Mouse (Mus musculus) lung, postnatal 25 days (tissue): ENCODE measurements at regions not wholly inside any gene's neighbourhood (a gene's known extent, or its start where the extent isn't known, plus 50 kb on each side); places are given as distances from the start of the nearest gene placed in this dataset.

Source experiments
- DNase-seq: peaks from one replicate; pipeline ENCODE4 v3.0.0; 2022; ENCODE audit warnings: low spot score

DNA sequence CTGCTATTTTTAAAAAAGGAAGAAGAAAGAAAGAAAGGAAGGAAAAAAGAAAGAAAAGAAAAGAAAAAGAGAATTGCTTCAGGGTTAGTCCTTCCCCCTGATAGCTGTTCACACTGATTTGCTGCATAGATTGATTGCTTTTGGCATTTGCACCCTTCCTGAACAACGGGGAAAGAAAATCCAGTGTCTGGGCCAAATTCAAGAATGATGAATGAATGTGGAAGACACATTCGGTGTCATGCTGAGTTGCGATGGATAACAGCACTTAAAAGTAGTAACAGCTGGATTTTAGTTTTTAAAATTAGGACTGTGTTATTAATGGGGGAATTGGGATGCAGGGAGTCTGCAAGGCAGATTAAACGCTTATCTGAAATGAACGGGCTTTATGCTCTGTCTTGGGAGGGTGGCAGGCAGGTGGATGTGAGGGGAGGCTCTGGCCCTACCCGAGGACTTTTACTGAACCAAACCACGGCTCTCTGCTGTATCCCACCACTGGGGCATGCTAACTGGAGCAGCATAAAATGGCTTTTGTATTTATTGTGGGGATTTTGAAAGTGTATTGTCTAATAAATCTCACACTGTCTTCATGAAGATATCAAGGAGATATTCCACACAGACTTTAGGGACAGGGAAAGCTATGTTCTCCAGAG is 114.4 kb downstream of the Lca5 start:
- no peak for DNase-seq

DNA sequence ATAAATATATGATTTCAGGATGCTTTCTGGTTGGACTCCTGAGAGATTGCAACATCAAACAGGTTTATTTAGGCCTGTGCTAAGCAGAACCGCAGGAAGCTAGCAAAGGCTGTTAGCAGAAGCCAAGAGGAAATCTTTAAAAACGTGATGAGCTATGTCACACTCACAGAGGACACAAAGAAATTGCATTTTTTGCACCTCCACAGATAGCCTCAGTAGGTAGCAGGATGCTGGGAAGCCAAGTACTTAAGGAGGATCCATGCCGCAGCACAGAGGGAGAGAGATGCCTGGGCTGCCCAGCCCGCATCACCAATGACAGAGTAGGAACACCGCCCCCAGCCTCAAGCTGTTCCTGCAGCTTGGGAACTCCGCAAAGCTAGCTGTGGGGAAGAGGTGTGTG is 115.0 kb downstream of the Lca5 start:
- DNase-seq = no peak

DNA sequence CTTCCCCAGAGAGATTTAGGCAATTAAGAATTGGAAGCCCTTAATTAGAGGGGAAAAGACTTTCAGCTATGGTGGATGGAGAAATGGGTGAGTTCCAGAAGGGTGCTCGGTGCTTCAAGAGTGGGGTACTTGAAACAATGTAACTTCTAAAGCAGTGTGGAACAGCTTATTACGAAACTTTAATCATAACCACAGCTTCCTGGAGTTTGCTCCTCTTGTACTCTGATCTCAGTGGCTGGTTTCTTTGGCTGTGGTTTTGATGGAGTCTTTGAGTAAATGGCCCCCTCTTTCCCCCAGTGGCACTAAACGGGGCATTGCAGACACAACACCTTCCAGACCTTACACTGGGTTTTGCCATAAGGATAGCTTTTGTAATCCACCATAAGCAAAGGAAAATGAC is 116.6 kb downstream of the Lca5 start:
- peak; percentile 3 for DNase-seq

DNA sequence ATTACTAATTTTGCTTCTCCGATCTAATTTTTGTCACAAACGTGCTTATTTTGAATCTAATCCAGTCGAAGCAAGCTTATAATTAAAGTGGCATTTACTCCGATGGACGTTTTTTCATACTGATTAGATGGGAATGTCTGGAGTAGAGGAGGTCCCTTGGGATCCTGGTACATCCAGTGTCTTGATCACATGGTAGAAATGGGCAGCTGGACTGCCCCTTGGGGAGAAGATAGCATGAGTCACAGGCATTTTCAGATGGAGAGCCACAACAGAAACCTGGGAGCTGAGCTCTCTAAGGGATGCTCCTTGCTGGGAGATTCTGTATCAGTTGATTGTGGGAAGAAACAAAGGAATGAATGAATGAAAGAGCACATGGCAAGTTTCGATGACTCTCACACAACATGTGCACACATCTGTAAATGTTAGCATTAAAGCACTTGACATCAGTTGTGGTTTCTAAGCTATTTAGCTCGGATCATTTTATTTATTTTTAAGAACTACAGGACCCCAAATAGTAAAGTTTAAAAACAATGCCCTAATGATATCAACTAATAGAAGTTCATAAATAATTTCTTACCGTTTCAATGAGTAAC is 117.8 kb downstream of the Lca5 start:
- DNase-seq = no peak

DNA sequence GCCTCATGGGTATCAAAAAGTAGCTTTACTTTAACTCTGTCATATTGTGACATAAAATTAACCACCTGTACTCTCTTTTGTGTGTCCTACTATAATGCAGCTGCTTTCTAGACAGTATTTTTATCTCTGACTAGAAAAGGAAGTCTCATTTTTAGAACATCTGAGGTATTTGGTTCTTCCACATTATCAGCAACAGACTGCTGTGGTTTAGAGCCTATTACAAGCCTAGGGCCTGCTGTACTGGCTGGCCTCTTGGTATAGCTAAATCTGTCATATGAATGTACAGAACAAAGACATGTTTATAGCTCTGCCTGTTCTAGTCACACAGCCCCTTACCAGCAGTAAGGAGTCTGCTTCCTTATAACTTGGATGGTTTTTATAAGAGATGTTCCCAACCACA is 119.1 kb downstream of the Lca5 start:
- DNase-seq = no peak

DNA sequence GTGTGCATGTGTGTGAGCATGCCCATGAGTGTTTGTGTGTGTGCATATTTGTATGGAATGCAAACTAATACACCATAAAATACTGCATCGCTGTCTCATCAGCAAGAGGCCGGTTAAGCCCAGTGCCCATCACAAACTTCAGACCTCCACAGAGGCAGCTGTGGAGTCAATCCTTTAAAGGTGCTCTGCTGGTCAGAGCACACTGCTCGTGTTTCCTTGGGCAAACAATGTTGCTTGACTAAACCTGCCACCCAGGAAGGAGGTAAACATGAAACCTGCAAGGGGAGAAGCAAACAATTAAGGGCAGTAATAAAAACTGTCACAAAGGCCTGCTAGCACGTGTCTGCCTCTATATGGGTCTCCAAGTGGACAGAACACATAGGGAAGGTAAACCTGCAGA is 120.1 kb downstream of the Lca5 start:
- DNase-seq = no peak

DNA sequence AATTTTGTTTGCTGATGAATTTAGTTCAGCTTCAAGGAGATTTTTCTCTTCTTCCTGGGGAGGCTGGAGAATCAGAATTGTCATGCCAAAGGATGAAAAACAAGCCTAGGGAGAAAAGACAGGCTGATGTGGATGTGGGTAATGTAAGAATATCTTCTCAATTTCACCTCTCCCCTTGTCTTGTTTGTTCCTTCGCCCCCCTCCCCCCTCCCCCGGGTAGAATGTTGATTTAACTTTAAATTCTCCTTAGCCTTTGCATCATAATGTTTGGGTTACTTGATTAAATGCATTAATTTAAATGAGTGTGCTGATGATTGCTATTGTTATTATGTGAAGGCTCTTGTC is 124.1 kb downstream of the Lca5 start:
- no peak for DNase-seq

DNA sequence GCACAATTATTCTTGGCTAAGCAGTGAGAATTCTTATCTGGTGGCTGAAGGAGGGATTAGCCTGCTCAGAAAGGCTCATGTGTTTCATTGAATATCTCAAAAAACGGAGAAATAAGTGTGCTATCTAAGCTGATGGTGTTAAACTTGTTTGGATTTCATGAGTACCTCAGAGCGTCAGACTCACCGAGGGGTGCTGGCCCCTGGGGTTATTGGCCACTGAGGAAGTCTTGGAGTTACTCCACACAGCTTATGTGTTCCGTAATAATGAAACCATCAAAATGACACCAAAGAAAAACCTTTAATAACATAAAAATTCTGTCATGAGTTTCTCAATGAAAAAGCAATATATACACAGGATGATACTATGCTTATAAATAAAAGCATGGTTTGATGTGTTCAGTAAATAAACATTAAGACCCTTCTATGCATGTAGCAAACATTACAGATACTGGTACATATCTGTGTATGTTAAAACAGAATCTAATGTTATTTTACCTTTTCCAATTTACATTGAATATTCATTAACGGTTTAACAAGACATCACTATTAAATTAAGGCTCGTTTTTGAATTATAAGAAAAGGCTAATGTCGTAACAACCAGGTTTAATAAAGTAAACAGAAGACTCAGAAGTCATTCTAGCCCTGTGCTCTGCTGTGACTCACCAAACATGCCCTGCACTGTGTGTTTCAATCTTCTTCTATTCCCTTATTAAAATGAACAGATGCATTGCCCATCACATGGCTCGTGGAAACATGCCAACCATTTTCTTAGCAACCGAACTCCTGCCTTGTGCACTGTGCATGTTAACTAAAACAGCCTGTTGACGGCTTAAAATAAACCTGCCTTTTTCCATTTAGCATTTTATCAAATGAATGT is 124.7 kb downstream of the Lca5 start:
- no peak for DNase-seq

DNA sequence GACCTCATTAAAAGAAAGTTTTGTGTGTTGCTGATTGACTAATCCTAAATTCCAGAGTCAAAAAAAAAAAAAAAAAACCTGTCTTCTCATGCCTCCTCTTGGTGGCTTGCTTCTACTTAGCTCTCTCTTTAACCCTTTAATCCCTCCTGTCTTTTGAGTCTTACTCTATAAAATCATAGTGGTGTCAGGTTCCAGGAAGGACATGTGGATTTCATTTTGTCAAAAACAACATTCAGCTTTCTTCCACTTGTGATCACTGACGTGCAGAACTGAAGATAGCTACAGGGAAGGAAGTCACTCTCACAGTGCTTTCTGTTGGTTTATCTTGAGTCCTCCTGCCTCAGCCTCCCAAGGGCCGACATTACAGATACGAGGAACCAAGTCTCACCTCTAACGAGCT is 132.2 kb downstream of the Lca5 start:
- DNase-seq = no peak

DNA sequence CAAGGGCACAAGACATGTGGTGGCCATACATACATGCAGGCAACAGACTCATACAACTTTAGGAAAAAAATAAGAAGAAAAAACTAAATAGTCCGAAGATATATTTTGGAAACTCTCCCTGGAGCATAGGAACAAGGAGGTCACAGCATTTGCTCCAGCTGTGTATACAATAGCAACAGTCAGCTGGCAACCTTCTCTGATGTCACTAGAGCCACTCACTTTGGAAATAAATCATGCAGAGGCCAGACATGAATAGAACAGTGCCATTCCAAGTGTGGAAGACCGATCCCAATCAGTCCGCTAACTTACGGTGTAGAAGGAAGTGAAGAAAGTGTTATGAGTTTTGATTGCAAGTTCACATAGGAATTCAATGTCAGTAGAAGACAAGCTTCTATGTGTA is 132.8 kb downstream of the Lca5 start:
- DNase-seq = no peak

DNA sequence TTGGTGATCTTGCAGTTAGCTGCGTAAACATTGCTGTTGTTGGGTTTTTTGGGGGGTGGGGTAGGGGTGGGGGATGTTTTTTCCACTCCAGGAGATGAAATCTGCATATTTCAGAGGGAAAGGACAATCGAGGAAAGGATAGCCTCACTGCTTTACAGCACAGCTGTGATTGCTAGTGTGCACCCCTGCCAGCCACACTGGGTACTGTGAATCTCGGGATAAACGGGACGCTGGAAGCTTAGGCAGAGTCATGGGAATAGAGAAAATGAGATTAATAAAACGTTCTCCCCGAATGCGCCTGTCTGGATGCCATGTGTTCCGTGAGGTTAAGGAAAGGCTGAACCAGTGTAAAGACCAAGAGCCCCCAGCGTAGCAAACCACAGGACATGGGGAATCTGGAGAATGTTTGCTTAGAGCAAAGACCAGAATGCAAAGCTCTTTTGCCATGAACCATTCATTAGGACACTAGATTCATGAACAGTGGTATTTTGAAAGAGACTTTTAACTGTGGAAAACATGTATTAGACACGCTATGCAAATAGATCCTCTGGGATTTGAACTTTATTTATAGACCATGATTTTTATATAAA is 133.5 kb downstream of the Lca5 start:
- no peak for DNase-seq

DNA sequence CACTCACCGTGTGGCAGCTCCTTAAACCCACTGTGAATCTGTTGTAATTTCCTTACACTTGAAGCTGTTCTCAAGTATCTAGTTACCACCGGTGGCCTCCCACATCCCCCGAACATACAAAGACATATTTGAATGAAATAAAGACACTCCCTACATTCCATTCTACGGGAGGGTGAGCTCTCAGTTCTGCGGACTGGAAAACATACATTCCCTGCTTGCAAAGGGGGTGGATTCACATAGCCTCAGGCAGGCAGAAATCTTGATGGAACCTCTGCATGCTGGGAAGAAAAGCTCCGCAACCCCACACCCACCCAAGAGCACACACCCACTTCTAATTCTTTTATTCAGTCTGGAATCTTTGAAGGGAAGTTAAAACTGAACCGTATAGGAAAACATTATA is 136.0 kb downstream of the Lca5 start:
- DNase-seq = no peak

DNA sequence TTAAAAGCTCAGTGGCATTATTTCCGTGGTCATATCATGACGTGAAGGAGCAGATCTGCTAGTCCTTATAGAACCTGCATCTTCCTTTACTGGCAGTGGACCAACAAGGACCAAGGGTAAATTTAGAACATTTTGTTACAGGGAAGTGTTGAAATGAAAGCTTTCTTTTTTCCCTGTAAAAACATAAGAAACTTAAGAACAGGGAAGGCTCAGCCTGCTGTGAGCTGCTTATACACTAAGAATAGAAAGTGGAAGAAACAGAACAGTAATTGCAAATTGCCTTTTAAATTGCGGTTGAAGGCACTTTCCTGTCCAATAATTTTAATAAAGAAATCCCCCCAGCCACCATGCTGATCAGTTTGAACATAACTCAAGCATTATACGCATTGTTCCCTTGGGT is 140.4 kb downstream of the Lca5 start:
- no peak for DNase-seq

DNA sequence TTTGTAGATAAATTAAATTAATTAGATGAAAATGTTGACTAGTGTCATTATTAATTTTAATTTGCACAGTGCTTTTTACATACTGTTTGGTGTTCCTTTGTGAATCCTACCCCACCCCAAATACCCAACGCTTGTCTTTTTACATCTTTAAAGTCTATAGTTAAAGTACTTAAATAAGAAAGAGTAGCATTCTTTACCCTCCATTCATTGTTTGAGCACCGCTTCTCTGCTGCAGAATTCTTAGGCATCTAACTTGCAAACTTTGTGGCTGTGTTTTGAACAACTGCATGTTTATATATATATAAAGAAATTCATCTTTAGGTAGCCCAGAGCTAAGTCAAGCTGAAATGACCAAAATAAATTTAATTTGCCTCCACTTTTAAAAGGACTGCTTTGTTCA is 140.9 kb downstream of the Lca5 start:
- DNase-seq = no peak

DNA sequence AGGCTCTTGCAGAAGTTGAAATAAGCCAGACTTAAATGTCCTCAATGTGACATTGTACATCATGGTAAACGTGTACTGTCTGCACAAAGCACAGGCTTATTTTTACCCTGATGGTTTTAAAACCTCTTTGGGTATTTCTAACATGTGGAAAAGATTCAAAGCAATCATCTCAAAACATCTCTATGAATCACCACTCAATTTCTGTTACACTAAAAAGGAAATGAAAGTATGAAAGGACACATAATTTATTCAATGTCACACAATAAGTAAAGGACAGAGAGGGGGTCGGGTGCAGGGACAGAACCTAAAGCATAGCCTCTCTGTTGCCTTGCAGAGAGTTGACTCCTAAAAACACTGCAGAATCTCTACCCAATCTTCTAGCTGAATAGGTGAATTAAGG is 141.3 kb downstream of the Lca5 start:
- no peak for DNase-seq

DNA sequence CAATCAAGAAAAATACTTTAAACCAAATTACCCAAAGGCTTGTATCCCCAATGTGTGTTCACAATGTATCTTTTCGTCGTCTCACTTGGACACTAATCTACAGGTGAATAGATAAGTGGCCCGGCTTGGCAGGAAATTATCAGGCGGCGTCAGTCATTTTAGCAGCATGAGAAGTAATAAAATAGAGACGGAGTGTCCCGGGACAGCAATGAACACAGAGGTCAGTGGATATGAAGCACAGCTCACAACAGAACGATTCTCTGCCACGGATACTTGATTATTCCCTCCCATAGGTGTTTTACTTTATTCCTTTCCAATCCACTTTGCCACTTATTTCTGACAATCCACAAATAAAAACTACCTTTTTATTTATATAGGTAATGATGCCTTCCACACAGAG is 145.5 kb downstream of the Lca5 start:
- no peak for DNase-seq

DNA sequence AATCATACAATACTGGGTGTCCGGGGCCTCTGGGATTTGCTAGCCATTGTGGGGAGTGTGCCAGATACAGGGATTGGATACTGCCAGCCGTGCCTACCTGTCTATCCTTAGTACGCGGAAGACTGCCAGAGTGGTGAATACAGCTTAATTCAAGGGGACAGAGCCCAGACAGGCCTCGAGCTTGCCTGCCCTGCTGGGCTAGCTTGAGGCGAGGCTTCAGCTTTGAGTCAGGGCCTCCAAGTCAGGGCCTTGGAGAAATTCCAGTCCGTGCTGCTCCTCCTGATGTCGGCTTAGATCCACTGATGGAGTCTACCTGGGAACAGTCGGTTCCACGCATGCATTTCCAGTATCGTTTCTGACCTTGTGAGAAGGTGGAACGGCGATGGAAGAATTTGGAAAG is 146.5 kb downstream of the Lca5 start:
- DNase-seq = no peak

DNA sequence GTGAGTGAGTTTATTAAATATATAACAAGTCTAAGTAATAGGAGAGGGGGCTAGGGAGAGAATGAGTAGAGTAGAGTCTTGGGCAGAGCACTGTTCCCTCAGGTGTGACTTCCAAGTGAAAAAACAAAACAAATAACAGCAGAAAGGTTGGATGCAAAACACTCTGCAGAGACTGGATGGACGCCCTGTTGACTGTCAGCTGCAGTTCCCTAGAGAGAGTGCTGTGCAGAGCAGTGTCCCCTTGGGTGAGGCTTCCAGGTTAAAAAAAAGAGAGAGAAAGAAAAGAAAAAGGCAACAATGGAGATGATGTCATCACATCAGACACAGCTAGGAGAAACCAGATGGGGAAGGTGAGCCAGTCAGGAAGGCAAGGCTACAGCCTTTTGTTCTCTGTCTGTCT is 137.6 kb upstream of the Hmgn3 start:
- no peak for DNase-seq

DNA sequence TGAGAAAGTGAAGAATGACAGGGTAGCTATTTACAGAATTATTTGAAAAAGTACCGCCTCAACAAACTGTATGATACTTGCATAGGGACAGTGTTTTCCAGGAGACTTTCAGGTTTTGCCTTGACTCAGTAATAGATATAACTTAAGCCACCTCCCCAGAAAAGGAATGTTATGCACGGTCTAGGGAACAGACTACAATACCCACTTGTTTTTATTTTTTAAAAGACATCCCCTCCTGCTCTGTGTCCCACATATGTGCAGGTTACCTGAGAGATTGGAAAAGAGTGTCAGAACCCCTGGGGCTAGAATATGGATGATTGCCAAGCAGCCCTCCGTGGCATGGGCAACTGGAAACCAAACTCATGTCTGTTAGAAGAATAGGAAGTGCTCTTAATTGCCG is 137.2 kb upstream of the Hmgn3 start:
- DNase-seq = no peak

DNA sequence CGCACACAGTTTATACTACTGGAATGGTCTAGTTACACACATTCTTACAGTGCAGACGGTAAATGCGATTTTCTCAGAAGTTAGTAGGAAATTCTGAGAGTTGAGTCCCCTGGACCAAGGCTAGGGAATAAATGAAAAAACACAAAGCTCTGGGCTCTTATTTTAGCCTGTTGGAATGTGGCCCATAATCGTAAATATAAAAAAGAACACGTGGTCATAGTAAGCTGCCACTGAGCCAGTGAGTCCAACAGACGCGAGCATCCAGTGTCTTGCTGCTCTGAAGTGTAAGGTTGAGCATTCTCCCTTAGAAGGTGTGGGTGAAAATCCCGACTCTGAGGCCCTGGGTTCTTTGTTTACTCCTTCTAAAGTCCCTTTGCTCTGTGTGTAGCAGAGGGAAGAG is 136.8 kb upstream of the Hmgn3 start:
- no peak for DNase-seq

DNA sequence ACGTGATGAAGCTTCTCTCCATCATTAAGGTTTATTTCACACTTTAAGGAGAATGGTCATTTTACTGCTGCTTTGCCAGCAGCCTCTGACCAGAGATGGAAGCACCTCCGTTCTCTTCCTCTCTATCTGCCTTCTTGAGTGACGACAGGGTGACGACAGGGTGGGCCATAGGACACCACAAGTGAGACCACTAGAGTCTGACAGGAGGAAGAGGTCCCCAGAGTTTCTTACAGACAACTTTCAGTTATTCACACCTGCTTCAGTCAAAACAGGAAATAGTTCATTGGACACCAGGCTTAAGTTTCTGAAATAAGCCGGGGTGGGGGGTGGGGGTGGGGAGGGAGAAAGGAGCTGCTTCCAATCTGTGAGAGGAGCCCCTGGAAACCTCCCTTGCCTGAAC is 131.3 kb upstream of the Hmgn3 start:
- no peak for DNase-seq

DNA sequence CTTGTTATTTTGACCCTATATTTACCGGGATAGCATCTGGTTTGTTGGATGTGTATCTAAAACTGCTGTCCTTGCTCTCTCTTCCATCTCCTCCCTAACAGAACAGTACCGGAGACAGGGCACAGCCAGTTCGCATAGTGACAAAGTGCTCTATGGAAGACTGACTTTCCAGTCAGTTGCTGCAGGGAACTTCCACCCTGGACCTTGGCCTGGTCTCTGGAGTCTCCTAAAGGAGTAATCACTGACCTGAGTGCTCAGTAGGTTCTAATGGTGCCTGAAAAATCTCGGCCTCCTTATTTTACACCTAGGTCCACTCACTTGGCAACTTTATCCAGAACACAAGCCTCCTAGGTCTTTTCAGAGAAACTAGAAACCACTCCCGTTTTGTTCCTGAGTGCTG is 130.9 kb upstream of the Hmgn3 start:
- DNase-seq = no peak

DNA sequence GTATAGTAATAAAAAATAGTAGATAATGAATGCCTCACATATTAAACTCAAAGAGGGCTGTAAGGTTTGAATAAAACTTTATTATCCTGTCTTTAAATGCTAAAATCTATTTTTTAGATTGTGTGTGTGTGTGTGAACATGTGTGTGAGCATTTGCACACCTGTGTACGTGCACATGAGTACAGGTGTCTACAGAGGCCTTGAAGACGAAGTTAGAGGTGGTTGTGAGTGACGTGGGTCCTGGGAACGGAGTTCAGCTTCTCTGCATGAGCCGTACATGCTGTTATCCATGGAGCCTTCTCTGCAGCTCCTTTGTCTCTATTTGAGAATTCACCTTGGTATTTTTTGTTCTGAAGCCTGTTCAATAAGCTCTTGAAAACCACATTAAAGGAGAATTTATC is 129.8 kb upstream of the Hmgn3 start:
- DNase-seq = no peak
